Comparison of ENCODE assay signal across 8 mouse cellular contexts in the genomic region with DNA sequence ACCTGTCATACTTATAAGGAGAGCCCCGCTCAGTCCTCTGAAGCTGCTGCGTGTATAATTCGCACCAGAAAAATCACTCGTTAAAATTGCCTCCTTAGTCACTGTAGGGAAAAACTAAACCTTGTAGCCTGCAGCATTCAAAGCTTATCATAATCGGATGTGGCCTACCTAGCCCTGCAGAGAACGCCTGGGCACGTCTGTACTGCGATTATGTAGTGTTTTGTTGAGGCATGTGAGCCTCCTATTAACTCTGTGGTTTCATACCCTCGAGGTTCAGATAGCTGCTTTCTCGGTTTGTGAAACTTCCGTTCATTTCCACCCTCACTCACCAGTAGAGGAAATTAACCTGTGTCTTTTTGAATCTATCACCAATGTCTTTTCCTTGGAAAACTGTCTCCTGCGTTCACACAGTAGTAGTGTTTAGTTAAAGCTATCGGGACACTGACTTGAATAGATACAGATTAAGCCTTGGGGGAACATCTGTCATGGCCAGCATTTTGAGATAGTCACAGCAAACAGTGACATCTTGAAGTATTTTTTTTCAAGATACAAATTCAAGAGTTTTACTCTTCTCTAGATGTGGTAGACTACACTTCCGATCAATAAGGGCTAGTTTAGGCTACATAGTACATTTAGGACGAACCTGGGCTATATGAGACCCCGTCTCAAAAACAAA. TPM values are rescaled to one million over a fixed set of nuclear protein-coding genes. Genes with fewer than 3 reads are reported as not detected.
DNase-seq lines count a peak whose midpoint lies in the region; ATAC-seq lines count a peak whose summit lies in the region.

No protein-coding gene starts in this region.

- 30% methylated on average over 16 of the region's 16 CpGs for WGBS in heart, embryonic 12.5 days
- WGBS in embryonic facial prominence, embryonic 14.5 days = 26% methylated on average over 16 of the region's 16 CpGs
- 42% methylated on average over 16 of the region's 16 CpGs for WGBS in limb, embryonic 11.5 days
- WGBS in neural tube, embryonic 14.5 days = 39% methylated on average over 16 of the region's 16 CpGs

- DNase-seq in heart, adult 8-10 months (ENCODE audit: low spot score) = no peak
- DNase-seq in B cell, adult 2 months = peak; percentile 33 to 39
- peak; percentile 66 for DNase-seq in embryonic facial prominence, embryonic 14.5 days (ENCODE audit: low spot score)
- DNase-seq in limb, embryonic 11.5 days (ENCODE audit: low spot score) = no peak
- no peak for DNase-seq in right cerebral cortex, postnatal 25 days
- DNase-seq in ovary, postnatal 14 days (ENCODE audit: low spot score) = no peak

- no peak for ATAC-seq in heart, embryonic 12.5 days (ENCODE audit: insufficient number of reproducible peaks, low FRiP score)
- ATAC-seq in embryonic facial prominence, embryonic 14.5 days (ENCODE audit: low read depth) = peak; percentile 12; the same call in 1 of the 2 replicates
- ATAC-seq in limb, embryonic 11.5 days (ENCODE audit: insufficient number of reproducible peaks, low FRiP score, low TSS enrichment, low read depth) = no peak
- peak; percentile 4; the same call in 1 of the 2 replicates for ATAC-seq in neural tube, embryonic 14.5 days (ENCODE audit: low read depth)

- H3K9ac ChIP-seq in heart, embryonic 12.5 days = peak overlapping the region; percentile 91
- H3K9ac ChIP-seq in embryonic facial prominence, embryonic 14.5 days (ENCODE audit: low read depth, low read length) = peak overlapping the region; percentile 99
- peak overlapping the region; percentile 98 for H3K9ac ChIP-seq in limb, embryonic 11.5 days (ENCODE audit: low read length)
- H3K9ac ChIP-seq in neural tube, embryonic 14.5 days (replicated peaks; ENCODE audit: low read depth, low read length) = peak overlapping the region; percentile 98

- no peaks in the 10 kb centered on the region for H3K27me3 ChIP-seq in heart, embryonic 12.5 days (replicated peaks)
- H3K27me3 ChIP-seq in embryonic facial prominence, embryonic 14.5 days (replicated peaks; ENCODE audit: control insufficient read depth, insufficient read depth, low read length) = no peaks in the 10 kb centered on the region
- H3K27me3 ChIP-seq in limb, embryonic 11.5 days (ENCODE audit: control insufficient read depth, insufficient read depth, low read length) = no peaks in the 10 kb centered on the region
- no peaks in the 10 kb centered on the region for H3K27me3 ChIP-seq in neural tube, embryonic 14.5 days (ENCODE audit: control insufficient read depth, insufficient read depth, low read length)

- H3K27ac ChIP-seq in heart, embryonic 12.5 days (ENCODE audit: poor library complexity, severe bottlenecking) = peak overlapping the region; percentile 88
- H3K27ac ChIP-seq in embryonic facial prominence, embryonic 14.5 days (replicated peaks; ENCODE audit: low read depth, low read length) = peak overlapping the region; percentile 92
- H3K27ac ChIP-seq in limb, embryonic 11.5 days (replicated peaks; ENCODE audit: low read depth, low read length) = peak overlapping the region; percentile 70; the same call in 1 of the 2 replicates
- peak overlapping the region; percentile 90; the same call in 1 of the 2 replicates for H3K27ac ChIP-seq in neural tube, embryonic 14.5 days (ENCODE audit: low read depth, low read length)

- no peaks in the 10 kb centered on the region for H3K9me3 ChIP-seq in heart, embryonic 12.5 days (replicated peaks)
- H3K9me3 ChIP-seq in embryonic facial prominence, embryonic 14.5 days (ENCODE audit: control insufficient read depth, low read length) = no peaks in the 10 kb centered on the region
- no peaks in the 10 kb centered on the region for H3K9me3 ChIP-seq in limb, embryonic 11.5 days (ENCODE audit: control insufficient read depth, low read length)
- no peaks in the 10 kb centered on the region for H3K9me3 ChIP-seq in neural tube, embryonic 14.5 days (ENCODE audit: control insufficient read depth, low read length)

- H3K4me2 ChIP-seq in heart, embryonic 12.5 days = peak overlapping the region; percentile 77
- H3K4me2 ChIP-seq in embryonic facial prominence, embryonic 14.5 days (ENCODE audit: low read depth, low read length) = peak overlapping the region; percentile 66
- H3K4me2 ChIP-seq in limb, embryonic 11.5 days (ENCODE audit: low read depth, severe bottlenecking) = peak overlapping the region; percentile 89
- peak overlapping the region; percentile 90 for H3K4me2 ChIP-seq in neural tube, embryonic 14.5 days (ENCODE audit: low read depth, low read length)

- peak overlapping the region; percentile 85 for H3K4me3 ChIP-seq in heart, embryonic 12.5 days
- H3K4me3 ChIP-seq in embryonic facial prominence, embryonic 14.5 days (ENCODE audit: low read depth, low read length) = peak overlapping the region; percentile 85
- H3K4me3 ChIP-seq in limb, embryonic 11.5 days (ENCODE audit: low read depth, low read length) = peak overlapping the region; percentile 94
- H3K4me3 ChIP-seq in neural tube, embryonic 14.5 days (ENCODE audit: low read depth, low read length) = peak overlapping the region; percentile 88

- H3K36me3 ChIP-seq in heart, embryonic 12.5 days = peaks cover 3% of the 10 kb centered on the region; the same call in 1 of the 2 replicates
- H3K36me3 ChIP-seq in embryonic facial prominence, embryonic 14.5 days (ENCODE audit: control insufficient read depth, insufficient read depth, low read length) = 0 out of 2 replicates have a peak, but pooled peaks cover 5% of the 10 kb centered on the region
- no peaks in the 10 kb centered on the region for H3K36me3 ChIP-seq in limb, embryonic 11.5 days (ENCODE audit: control insufficient read depth, insufficient read depth, low read length)
- no peaks in the 10 kb centered on the region for H3K36me3 ChIP-seq in neural tube, embryonic 14.5 days (ENCODE audit: control insufficient read depth, insufficient read depth, low read length)

- peaks cover 9% of the 10 kb centered on the region for H3K4me1 ChIP-seq in heart, embryonic 12.5 days (replicated peaks)
- peaks cover 6% of the 10 kb centered on the region for H3K4me1 ChIP-seq in embryonic facial prominence, embryonic 14.5 days (ENCODE audit: control insufficient read depth, insufficient read depth, low read length)
- 0 out of 2 replicates have a peak, but pooled peaks cover 6% of the 10 kb centered on the region for H3K4me1 ChIP-seq in limb, embryonic 11.5 days (ENCODE audit: control insufficient read depth, insufficient read depth, low read length)
- peaks cover 6% of the 10 kb centered on the region for H3K4me1 ChIP-seq in neural tube, embryonic 14.5 days (ENCODE audit: control insufficient read depth, insufficient read depth, low read length)

RNA-seq across cellular contexts. Expression of a gene that starts 0.8 kb away (rescaled TPM):
- polyA plus RNA-seq in heart, embryonic 12.5 days (2016; fragmentation: Nextera tagmentation; extraction: Ambion mirVana) = 27.1 and 27.4 TPM in 2 replicates
- 10 to 100 TPM; 15.6 to 19.2 (median 18.1) TPM for total RNA-seq in heart, adult 8-10 months (2022)
- 26.1 and 34.0 TPM in 2 replicates for polyA plus RNA-seq in embryonic facial prominence, embryonic 14.5 days (2014; fragmentation: Nextera tagmentation; extraction: Ambion mirVana)
- polyA plus RNA-seq in limb, embryonic 11.5 days (2014; fragmentation: Nextera tagmentation; extraction: Ambion mirVana) = 27.8 and 28.9 TPM in 2 replicates
- 6.4 and 10.6 TPM in 2 replicates for polyA plus RNA-seq in neural tube, embryonic 14.5 days (2014; fragmentation: Nextera tagmentation; extraction: Ambion mirVana)

RNA-seq across cellular contexts. Expression of a gene that starts 7.7 kb away (rescaled TPM):
- 0.31 and 0.35 TPM in 2 replicates for polyA plus RNA-seq in heart, embryonic 12.5 days (2016; fragmentation: Nextera tagmentation; extraction: Ambion mirVana)
- 1 to 10 TPM in 1 of 4 experiments, under 1 TPM in 3; 0.49 to 1.1 (median 0.85) TPM for total RNA-seq in heart, adult 8-10 months (2022)
- 0.62 and 0.71 TPM in 2 replicates for polyA plus RNA-seq in embryonic facial prominence, embryonic 14.5 days (2014; fragmentation: Nextera tagmentation; extraction: Ambion mirVana)
- 0.43 and 0.78 TPM in 2 replicates for polyA plus RNA-seq in limb, embryonic 11.5 days (2014; fragmentation: Nextera tagmentation; extraction: Ambion mirVana)
- polyA plus RNA-seq in neural tube, embryonic 14.5 days (2014; fragmentation: Nextera tagmentation; extraction: Ambion mirVana) = 0.99 and 2.0 TPM in 2 replicates

RNA-seq across cellular contexts. Expression of a gene that starts 20.4 kb away (rescaled TPM):
- 42.2 and 43.9 TPM in 2 replicates for polyA plus RNA-seq in heart, embryonic 12.5 days (2016; fragmentation: Nextera tagmentation; extraction: Ambion mirVana)
- 10 to 100 TPM; 23.6 to 25.6 (median 24.2) TPM for total RNA-seq in heart, adult 8-10 months (2022)
- polyA plus RNA-seq in embryonic facial prominence, embryonic 14.5 days (2014; fragmentation: Nextera tagmentation; extraction: Ambion mirVana) = 35.8 and 42.0 TPM in 2 replicates
- 44.2 and 51.3 TPM in 2 replicates for polyA plus RNA-seq in limb, embryonic 11.5 days (2014; fragmentation: Nextera tagmentation; extraction: Ambion mirVana)
- polyA plus RNA-seq in neural tube, embryonic 14.5 days (2014; fragmentation: Nextera tagmentation; extraction: Ambion mirVana) = 38.3 and 44.9 TPM in 2 replicates

RNA-seq across cellular contexts. Expression of a gene that starts 32.6 kb away (rescaled TPM):
- polyA plus RNA-seq in heart, embryonic 12.5 days (2016; fragmentation: Nextera tagmentation; extraction: Ambion mirVana) = 0.73 and 1.1 TPM in 2 replicates
- under 1 TPM in 1 of 4 experiments, not detected in 3; 0.44 TPM for total RNA-seq in heart, adult 8-10 months (2022)
- 0.57 and 1.1 TPM in 2 replicates for polyA plus RNA-seq in embryonic facial prominence, embryonic 14.5 days (2014; fragmentation: Nextera tagmentation; extraction: Ambion mirVana)
- 1.1 and 1.5 TPM in 2 replicates for polyA plus RNA-seq in limb, embryonic 11.5 days (2014; fragmentation: Nextera tagmentation; extraction: Ambion mirVana)
- 3.2 and 3.8 TPM in 2 replicates for polyA plus RNA-seq in neural tube, embryonic 14.5 days (2014; fragmentation: Nextera tagmentation; extraction: Ambion mirVana)

RNA-seq across cellular contexts. Expression of a gene that starts 37.2 kb away (rescaled TPM):
- polyA plus RNA-seq in heart, embryonic 12.5 days (2016; fragmentation: Nextera tagmentation; extraction: Ambion mirVana) = 45.2 and 49.1 TPM in 2 replicates
- 10 to 100 TPM; 54.6 to 72.9 (median 62.2) TPM for total RNA-seq in heart, adult 8-10 months (2022)
- polyA plus RNA-seq in embryonic facial prominence, embryonic 14.5 days (2014; fragmentation: Nextera tagmentation; extraction: Ambion mirVana) = 35.9 and 37.3 TPM in 2 replicates
- 24.6 and 28.4 TPM in 2 replicates for polyA plus RNA-seq in limb, embryonic 11.5 days (2014; fragmentation: Nextera tagmentation; extraction: Ambion mirVana)
- polyA plus RNA-seq in neural tube, embryonic 14.5 days (2014; fragmentation: Nextera tagmentation; extraction: Ambion mirVana) = 53.2 and 76.8 TPM in 2 replicates

Comparison
In these comparisons a context has a peak if more than half of its experiments do, and no peak if none do; other contexts are left out.
1. ATAC-seq: peak in embryonic facial prominence, embryonic 14.5 days (single experiment) and neural tube, embryonic 14.5 days (single experiment); none in heart, embryonic 12.5 days (single experiment) and limb, embryonic 11.5 days (single experiment).
2. DNase-seq: peak in B cell, adult 2 months (2 of 2) and embryonic facial prominence, embryonic 14.5 days (single experiment); none in heart, adult 8-10 months (single experiment), limb, embryonic 11.5 days (single experiment), right cerebral cortex, postnatal 25 days (single experiment) and ovary, postnatal 14 days (single experiment).
3. Peak in every context shown above with its lines, with median percentiles within 50 percentile points of each other: H3K27ac ChIP-seq, H3K4me2 ChIP-seq, H3K4me3 ChIP-seq and H3K9ac ChIP-seq.